Mouse (Mus musculus) MEL (cell line): ENCODE results near the gene Dgat2l6. TPM values are rescaled to one million over a fixed set of nuclear protein-coding genes. Genes with fewer than 3 reads are reported as not detected.

Experiments
- DNase-seq: peaks from one replicate; pipeline ENCODE4 v3.0.0; 2011; ENCODE audit warnings: low read depth, low spot score
- H3K27ac ChIP-seq: 2 replicates; pipeline ENCODE4 v1.5.1; 2012; ENCODE audit warnings: low read depth, mild to moderate bottlenecking, control low read depth, low read length, moderate library complexity; ENCODE audit not compliant: control insufficient read depth
- H3K27me3 ChIP-seq, 2 experiments: fragments of 150-350 bp in 1 of 2; sonication (generic) in 1 of 2; 2 replicates each; pipeline ENCODE4 v1.6.1; 2012; ENCODE audit warnings: low read length in 2 of 2, mild to moderate bottlenecking in 2 of 2, improper control_type of control experiment in 1 of 2, moderate library complexity in 1 of 2; ENCODE audit not compliant: insufficient read depth in 2 of 2, control insufficient read depth in 1 of 2
- H3K36me3 ChIP-seq, 2 experiments: 2 replicates each; pipeline ENCODE4 v1.6.1; 2012 to 2014; ENCODE audit warnings: low read length in 2 of 2, improper control_type of control experiment in 1 of 2, inconsistent platforms in 1 of 2, mild to moderate bottlenecking in 1 of 2; ENCODE audit not compliant: insufficient read depth in 2 of 2, control insufficient read depth in 1 of 2
- H3K4me1 ChIP-seq, 2 experiments: fragments of 150-350 bp in 1 of 2; sonication (generic) in 1 of 2; 2 replicates each; pipeline ENCODE4 v1.6.1; 2012; ENCODE audit warnings: low read length in 2 of 2, improper control_type of control experiment in 1 of 2, mild to moderate bottlenecking in 1 of 2; ENCODE audit not compliant: insufficient read depth in 2 of 2, control insufficient read depth in 1 of 2
- H3K4me3 ChIP-seq, 2 experiments: fragments of 150-350 bp in 1 of 2; sonication (generic) in 1 of 2; 2 replicates each; pipeline ENCODE4 v1.5.1; 2012; ENCODE audit warnings: low read depth in 2 of 2, low read length in 2 of 2, mild to moderate bottlenecking in 2 of 2, moderate library complexity in 2 of 2, control low read depth in 1 of 2, improper control_type of control experiment in 1 of 2; ENCODE audit not compliant: control insufficient read depth in 1 of 2, insufficient read depth in 1 of 2
- H3K79me2 ChIP-seq: 2 replicates; pipeline ENCODE4 v1.6.1; 2012; ENCODE audit warnings: mild to moderate bottlenecking, low read length, moderate library complexity; ENCODE audit not compliant: control insufficient read depth, poor library complexity, insufficient read depth
- H3K9ac ChIP-seq: 2 replicates; pipeline ENCODE4 v1.6.1; 2012; ENCODE audit warnings: low read depth, mild to moderate bottlenecking, control low read depth, low read length, moderate library complexity; ENCODE audit not compliant: control insufficient read depth, poor library complexity, severe bottlenecking
- H3K9me3 ChIP-seq: fragments of 150-350 bp; sonication (generic); replicated peaks from 2 replicates; pipeline ENCODE4 v1.6.1; 2012; ENCODE audit warnings: mild to moderate bottlenecking, low read length, improper control_type of control experiment, moderate library complexity; ENCODE audit not compliant: insufficient read depth
- BHLHE40 ChIP-seq: IDR thresholded peaks from 2 replicates; pipeline ENCODE4 v1.6.1; 2012; ENCODE audit warnings: low read depth, mild to moderate bottlenecking, inconsistent platforms, low read length, improper control_type of control experiment, borderline replicate concordance
- CHD1 ChIP-seq: IDR thresholded peaks from 2 replicates; pipeline ENCODE4 v1.6.1; 2012; ENCODE audit warnings: low read depth, mild to moderate bottlenecking, inconsistent platforms, low read length, improper control_type of control experiment
- CHD2 ChIP-seq: IDR thresholded peaks from 2 replicates; pipeline ENCODE4 v1.6.1; 2011; ENCODE audit warnings: low read length, improper control_type of control experiment
- CTCF ChIP-seq, 3 experiments: IDR thresholded peaks in 2 of 3; conservative IDR thresholded peaks in 1 of 3; 2 replicates each; pipeline ENCODE4 v1.5.1; 2011 to 2012; ENCODE audit warnings: low read length in 3 of 3, low read depth in 2 of 3, mild to moderate bottlenecking in 2 of 3, improper control_type of control experiment in 1 of 3, inconsistent platforms in 1 of 3, mixed read lengths in 1 of 3, moderate library complexity in 1 of 3; ENCODE audit not compliant: control insufficient read depth in 1 of 3, insufficient read depth in 1 of 3, poor library complexity in 1 of 3, severe bottlenecking in 1 of 3
- ELF1 ChIP-seq: IDR thresholded peaks from 2 replicates; pipeline ENCODE4 v1.6.1; 2014; ENCODE audit warnings: low read depth, mild to moderate bottlenecking, inconsistent platforms, low read length, improper control_type of control experiment, moderate library complexity
- EP300 ChIP-seq, 2 experiments: IDR thresholded peaks; 2 replicates each; pipeline ENCODE4 v1.6.1; 2011; ENCODE audit warnings: improper control_type of control experiment in 2 of 2, low read length in 2 of 2, low read depth in 1 of 2, mild to moderate bottlenecking in 1 of 2
- ETS1 ChIP-seq: IDR thresholded peaks from 2 replicates; pipeline ENCODE4 v1.6.1; 2012; ENCODE audit warnings: low read depth, mild to moderate bottlenecking, inconsistent platforms, low read length, improper control_type of control experiment, moderate library complexity
- HCFC1 ChIP-seq: IDR thresholded peaks from 2 replicates; pipeline ENCODE4 v1.6.1; 2012; ENCODE audit warnings: low read depth, mild to moderate bottlenecking, inconsistent platforms, low read length, improper control_type of control experiment, moderate library complexity
- MAX ChIP-seq: IDR thresholded peaks from 2 replicates; pipeline ENCODE4 v1.6.1; 2011; ENCODE audit warnings: low read length, improper control_type of control experiment
- MAZ ChIP-seq: IDR thresholded peaks from 2 replicates; pipeline ENCODE4 v1.6.1; 2012; ENCODE audit warnings: low read depth, mild to moderate bottlenecking, inconsistent platforms, low read length, improper control_type of control experiment
- MEF2A ChIP-seq: IDR thresholded peaks from 2 replicates; pipeline ENCODE4 v1.6.1; 2014; ENCODE audit warnings: low read depth, mild to moderate bottlenecking, inconsistent platforms, low read length, improper control_type of control experiment; ENCODE audit not compliant: poor library complexity, insufficient replicate concordance, severe bottlenecking; ENCODE audit errors: extremely low read depth
- MXI1 ChIP-seq: IDR thresholded peaks from 2 replicates; pipeline ENCODE4 v1.6.1; 2011; ENCODE audit warnings: mild to moderate bottlenecking, low read depth, low read length, improper control_type of control experiment
- MYB ChIP-seq: IDR thresholded peaks from 2 replicates; pipeline ENCODE4 v1.6.1; 2011; ENCODE audit warnings: mild to moderate bottlenecking, low read depth, low read length, improper control_type of control experiment
- NRF1 ChIP-seq: IDR thresholded peaks from 2 replicates; pipeline ENCODE4 v1.6.1; 2014; ENCODE audit warnings: low read depth, mild to moderate bottlenecking, inconsistent platforms, low read length, improper control_type of control experiment, moderate library complexity; ENCODE audit not compliant: poor library complexity, insufficient read depth, severe bottlenecking
- POLR2A ChIP-seq, 2 experiments: IDR thresholded peaks; 2 replicates each; pipeline ENCODE4 v1.6.1; 2011 to 2012; ENCODE audit warnings: low read length in 2 of 2, mild to moderate bottlenecking in 2 of 2, control low read depth in 1 of 2, improper control_type of control experiment in 1 of 2, low read depth in 1 of 2, moderate library complexity in 1 of 2; ENCODE audit not compliant: control insufficient read depth in 1 of 2, insufficient read depth in 1 of 2, poor library complexity in 1 of 2
- POLR2AphosphoS5 ChIP-seq: IDR thresholded peaks from 2 replicates; pipeline ENCODE4 v1.6.1; 2012; ENCODE audit warnings: low read depth, borderline replicate concordance, mild to moderate bottlenecking, inconsistent platforms, low read length, moderate library complexity, mixed read lengths
- RAD21 ChIP-seq: IDR thresholded peaks from 2 replicates; pipeline ENCODE4 v1.6.1; 2011; ENCODE audit warnings: mild to moderate bottlenecking, low read depth, low read length, improper control_type of control experiment
- TAL1 ChIP-seq: IDR thresholded peaks from 2 replicates; pipeline ENCODE4 v1.6.1; 2012; ENCODE audit warnings: mild to moderate bottlenecking, inconsistent platforms, low read length, moderate library complexity, mixed read lengths
- TCF12 ChIP-seq: IDR thresholded peaks from 2 replicates; pipeline ENCODE4 v1.6.1; 2014; ENCODE audit warnings: low read depth, mild to moderate bottlenecking, inconsistent platforms, low read length, improper control_type of control experiment, moderate library complexity
- UBTF ChIP-seq: IDR thresholded peaks from 2 replicates; pipeline ENCODE4 v1.6.1; 2012; ENCODE audit warnings: low read depth, mild to moderate bottlenecking, inconsistent platforms, low read length, improper control_type of control experiment, moderate library complexity, borderline replicate concordance; ENCODE audit not compliant: insufficient read depth
- USF1 ChIP-seq: IDR thresholded peaks from 2 replicates; pipeline ENCODE4 v1.6.1; 2014; ENCODE audit warnings: low read depth, mild to moderate bottlenecking, inconsistent platforms, low read length, improper control_type of control experiment, moderate library complexity
- ZC3H11A ChIP-seq: IDR thresholded peaks from 2 replicates; pipeline ENCODE4 v1.6.1; 2012; ENCODE audit warnings: low read depth, mild to moderate bottlenecking, inconsistent platforms, low read length, improper control_type of control experiment
- ZKSCAN1 ChIP-seq: IDR thresholded peaks from 2 replicates; pipeline ENCODE4 v1.6.1; 2012; ENCODE audit warnings: low read depth, mild to moderate bottlenecking, inconsistent platforms, low read length, improper control_type of control experiment, moderate library complexity
- polyA plus RNA-seq, 2 experiments: library from polyadenylated mRNA; stranded (reverse) in 1 of 2; unstranded in 1 of 2; fragments of >175 nt in 1 of 2; fragments of >200 nt in 1 of 2; gene quantifications; 2 replicates each; pipeline versions ENCODE4 v1.2.1 to v1.2.4; 2012; ENCODE audit warnings: low replicate concordance in 2 of 2, low read depth in 1 of 2; ENCODE audit not compliant: insufficient read length in 2 of 2, insufficient read depth in 1 of 2, missing spikeins in 1 of 2
- total RNA-seq: library from RNA; depleted of rRNA; stranded (reverse); fragments of 300-350 nt; gene quantifications from 2 replicates; pipeline ENCODE4 v1.2.3, GENCODE M21; 2012

Gene Dgat2l6
- total and polyA plus RNA-seq, 3 experiments, result not detected

DNA sequence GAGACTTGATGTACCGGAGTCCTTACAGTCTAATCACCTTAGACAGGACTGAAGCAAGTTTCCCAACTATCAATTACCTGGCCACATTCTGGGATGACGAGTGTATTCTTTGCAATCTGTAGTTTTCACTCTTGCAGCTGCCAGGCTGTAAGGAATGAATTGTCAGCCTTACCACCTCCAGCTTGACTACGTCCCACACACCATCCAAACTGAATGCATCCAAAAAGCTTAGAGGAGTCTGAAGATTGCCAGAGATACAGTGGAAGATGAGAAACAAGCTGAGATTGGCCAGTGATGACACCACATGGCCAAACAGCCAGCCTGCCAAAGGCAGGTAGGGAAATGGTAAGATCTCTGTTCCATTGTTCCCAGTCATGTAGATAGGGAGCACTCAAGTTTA is 41.1 kb downstream of the Dgat2l6 start:
- no peaks in the 10 kb centered on the region for H3K4me1 ChIP-seq
- H3K79me2 ChIP-seq, result no peaks in the 10 kb centered on the region
- DNase-seq, result no peak
- TF ChIP-seq TAL1 (no peak), TCF12 (no peak), ZKSCAN1 (no peak), MEF2A (no peak), POLR2AphosphoS5 (no peak), ZC3H11A (no peak), NRF1 (no peak), HCFC1 (no peak), MAX (no peak), MAZ (no peak), MXI1 (no peak), MYB (no peak), EP300 (IDR thresholded peaks at IDR 0.05; ENCODE audit: low read depth in 1 of 2, low read length in 2 of 2) (no peak), ELF1 (no peak), USF1 (no peak), BHLHE40 (no peak), UBTF (no peak), POLR2A (IDR thresholded peaks at IDR 0.05; ENCODE audit: control insufficient read depth in 1 of 2, insufficient read depth in 1 of 2, low read depth in 1 of 2, low read length in 2 of 2, poor library complexity in 1 of 2) (no peak), CHD1 (no peak), CHD2 (no peak)
- TF ChIP-seq, all 39 proteins: peak for 0
- H3K4me3 ChIP-seq, result no peak overlapping the region
- no peak overlapping the region for H3K27ac ChIP-seq
- no peak overlapping the region for H3K9ac ChIP-seq
- H3K27me3 ChIP-seq, result no peaks in the 10 kb centered on the region
- H3K36me3 ChIP-seq, result no peaks in the 10 kb centered on the region
- no peaks in the 10 kb centered on the region for H3K9me3 ChIP-seq

DNA sequence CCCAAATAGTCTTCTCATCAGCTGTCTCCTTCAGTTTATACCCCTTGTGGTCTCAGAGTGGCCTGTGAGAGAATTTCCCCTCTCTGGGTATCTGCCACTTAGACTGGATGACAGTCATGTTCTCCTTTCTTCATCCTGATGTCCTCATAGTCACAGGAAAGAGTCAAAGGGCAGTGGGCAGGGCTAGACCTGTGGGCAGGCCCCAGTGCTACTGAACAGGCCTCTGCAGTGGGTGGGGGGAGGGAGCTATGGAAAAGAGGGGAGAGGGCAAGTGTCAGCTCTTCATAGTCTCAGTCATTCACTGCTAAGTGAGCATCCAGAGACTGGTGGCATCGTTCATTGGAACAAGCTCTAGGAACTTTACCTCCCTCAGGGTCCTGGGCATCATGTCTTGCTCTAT is 47.3 kb downstream of the Dgat2l6 start, which contains the start of gene Awat1:
TSS of gene Awat1 (plus strand) at position 301 of the 400 bp plus-strand sequence.
- H3K79me2 ChIP-seq, result no peaks in the 10 kb centered on the region
- no peak within 1 kb of the TSS for H3K4me3 ChIP-seq
- H3K27ac ChIP-seq, result no peak within 1 kb of the TSS
- H3K36me3 ChIP-seq, result no peaks in the 10 kb centered on the region
- no peaks in the 10 kb centered on the region for H3K4me1 ChIP-seq
- TF ChIP-seq RAD21, result no peak
- TF ChIP-seq CTCF (IDR thresholded peaks at IDR 0.05 in 2 of 3, conservative IDR thresholded peaks at IDR 0.05 in 1 of 3; ENCODE audit: control insufficient read depth in 1 of 3, insufficient read depth in 1 of 3, low read depth in 2 of 3, low read length in 3 of 3, poor library complexity in 1 of 3, severe bottlenecking in 1 of 3), result no peak
- no peak for TF ChIP-seq ETS1
- TF ChIP-seq UBTF, result no peak
- no peaks in the 10 kb centered on the region for H3K9me3 ChIP-seq
- H3K9ac ChIP-seq, result no peak within 1 kb of the TSS
- DNase-seq, result no peak
- H3K27me3 ChIP-seq, result no peaks in the 10 kb centered on the region
